Mouse (Mus musculus) G1E (cell line): ENCODE results near the gene Akap11.

ENCODE experiments used
- CTCF ChIP-seq: IDR thresholded peaks from 2 replicates; pipeline ENCODE4 v1.5.1; 2012; ENCODE audit warnings: low read depth, low read length, inconsistent platforms, mixed read lengths
- POLR2AphosphoS5 ChIP-seq: IDR thresholded peaks from 2 replicates; pipeline ENCODE4 v1.6.1; 2012; ENCODE audit warnings: low read depth, low read length, inconsistent platforms; ENCODE audit not compliant: insufficient replicate concordance

- TF ChIP-seq CTCF (no peak), POLR2AphosphoS5 (no peak)
Measured at GRCm38 (mm10) chr14:78539821-78540220, 3.2 kb upstream of the Akap11 start.
